Mouse (Mus musculus) lung, postnatal 0 days (tissue): ENCODE data around the gene Dbt. TPM values are rescaled to one million over a fixed set of nuclear protein-coding genes. Genes with fewer than 3 reads are reported as not detected.

Experiments
- ATAC-seq: fragments of 200-750 bp; cut with Nextera tagmentation; 2 replicates; pipeline ENCODE4 v1.8.0; 2017; ENCODE audit warnings: moderate library complexity
- DNase-seq: peaks from one replicate; pipeline ENCODE4 v3.0.0-alpha.2; 2016; ENCODE audit warnings: low spot score
- H3K27ac ChIP-seq: fragments of 300-500 bp; sonication (generic); 2 replicates; pipeline ENCODE4 v1.5.1; 2014; ENCODE audit warnings: antibody characterized with exemption, mild to moderate bottlenecking, low read length, mixed read lengths
- H3K27me3 ChIP-seq: fragments of 300-500 bp; sonication (generic); replicated peaks from 2 replicates; pipeline ENCODE4 v1.6.1; 2014; ENCODE audit warnings: low read length, mixed read lengths; ENCODE audit not compliant: insufficient read depth
- H3K36me3 ChIP-seq: fragments of 300-500 bp; sonication (generic); 2 replicates; pipeline ENCODE4 v1.6.1; 2014; ENCODE audit warnings: low read length, mixed read lengths; ENCODE audit not compliant: insufficient read depth
- H3K4me1 ChIP-seq: fragments of 300-500 bp; sonication (generic); 2 replicates; pipeline ENCODE4 v1.6.1; 2014; ENCODE audit warnings: antibody characterized with exemption, low read depth, low read length, mixed read lengths; ENCODE audit not compliant: insufficient read depth
- H3K4me2 ChIP-seq: fragments of 300-500 bp; sonication (generic); replicated peaks from 2 replicates; pipeline ENCODE4 v1.6.1; 2014; ENCODE audit warnings: low read depth, mild to moderate bottlenecking, low read length, moderate library complexity, mixed read lengths
- H3K4me3 ChIP-seq: fragments of 300-500 bp; sonication (generic); 2 replicates; pipeline ENCODE4 v1.5.1; 2014; ENCODE audit warnings: low read depth, low read length
- H3K9ac ChIP-seq: fragments of 300-500 bp; sonication (generic); replicated peaks from 2 replicates; pipeline ENCODE4 v1.6.1; 2014; ENCODE audit warnings: low read depth, mild to moderate bottlenecking
- H3K9me3 ChIP-seq: fragments of 300-500 bp; sonication (generic); 2 replicates; pipeline ENCODE4 v1.6.1; 2016; ENCODE audit warnings: low read length, mixed read lengths
- CTCF ChIP-seq: IDR thresholded peaks from 2 replicates; pipeline ENCODE4 v1.5.1; 2016; ENCODE audit warnings: antibody characterized with exemption, mild to moderate bottlenecking
- EP300 ChIP-seq: IDR thresholded peaks from 2 replicates; pipeline ENCODE4 v1.6.1; 2016; ENCODE audit warnings: antibody characterized with exemption, mild to moderate bottlenecking, control low read depth
- WGBS: fragments of 180-500 bp; shearing (Covaris S2); extraction: QIAGEN DNeasy Blood & Tissue Kit; methylation state at CpG from one replicate; pipeline ENCODE4 v1.1.7; 2014; 5-methylcytosine and 5-hydroxymethylcytosine counted together
- polyA plus RNA-seq: library from polyadenylated mRNA; unstranded; fragments of >200 nt; fragmentation: Nextera tagmentation; extraction: Ambion mirVana; gene quantifications from 2 replicates; pipeline ENCODE4 v1.2.1, GENCODE M21; 2015

The Dbt gene
- polyA plus RNA-seq, 1 experiment from 2014 or later, result 6.1 TPM

DNA sequence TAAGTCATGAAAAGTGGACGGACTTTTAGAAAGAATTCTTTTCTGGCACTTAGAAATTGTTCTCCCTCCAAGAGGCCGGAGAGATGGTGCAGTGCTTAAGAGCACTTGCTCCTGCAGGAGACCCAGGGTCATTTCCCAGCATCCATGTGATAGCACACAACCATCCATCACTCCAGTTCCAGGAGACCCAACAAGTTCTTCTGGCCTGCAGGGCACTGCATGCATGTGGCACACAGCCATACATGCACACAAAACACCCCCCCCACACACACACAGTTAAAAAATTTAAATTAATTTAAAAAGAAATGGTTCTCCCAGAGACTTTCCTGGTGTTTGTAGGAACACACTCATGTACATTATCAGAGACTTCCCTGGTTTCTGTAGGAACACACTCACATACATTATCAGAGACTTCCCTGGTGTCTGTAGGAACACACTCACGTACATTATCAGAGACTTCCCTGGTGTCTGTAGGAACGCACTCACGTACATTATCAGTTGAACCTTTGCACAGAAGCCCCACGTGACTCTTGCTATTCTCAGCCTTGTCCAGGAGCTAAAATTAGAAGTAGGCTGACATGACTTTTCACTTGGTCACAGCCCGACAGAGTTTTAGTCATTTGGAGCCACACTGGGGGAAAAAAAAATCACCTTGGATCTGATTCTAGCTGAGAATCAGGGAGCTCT is 49.7 kb downstream of the Dbt start, which contains the start of gene Lrrc39:
Gene Lrrc39, plus strand, starts transcription at position 566 of the 687 bp plus-strand sequence.
- Histone ChIP-seq H3K4me2 (no peak within 1 kb of the TSS), H3K9me3 (no peaks in the 10 kb centered on the region), H3K36me3 (no peaks in the 10 kb centered on the region), H3K27ac (no peak within 1 kb of the TSS), H3K4me1 (no peaks in the 10 kb centered on the region), H3K27me3 (no peaks in the 10 kb centered on the region), H3K9ac (no peak within 1 kb of the TSS), H3K4me3 (no peak within 1 kb of the TSS)
- TF ChIP-seq CTCF (no peak), EP300 (no peak)
- WGBS, result 35% methylated on average over 7 of the region's 7 CpGs
- ATAC-seq, result 0 out of 2 replicates have a peak, but pooled peaks have one; percentile 17
- DNase-seq, result peak; percentile 6

DNA sequence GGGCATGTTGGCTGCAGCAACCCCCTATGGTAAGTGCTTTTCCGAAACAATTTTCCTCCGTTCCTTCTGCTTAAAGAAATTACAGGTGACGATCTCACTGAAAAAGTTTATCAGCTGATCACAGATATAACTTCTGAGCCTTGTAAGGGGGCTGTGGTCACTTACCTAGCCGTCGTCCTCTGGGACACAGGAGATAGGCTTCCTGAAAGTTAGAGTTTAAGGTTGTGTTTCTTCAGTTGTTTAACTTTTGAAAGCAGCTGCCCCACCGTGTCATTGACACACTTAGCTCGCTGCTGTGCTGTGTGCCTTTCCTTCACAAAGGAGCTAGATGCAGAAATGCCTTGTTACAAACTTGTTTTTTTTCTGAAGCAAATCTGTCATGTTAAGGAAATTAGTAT is 50.2 kb downstream of the Dbt start:
- no peaks in the 10 kb centered on the region for H3K36me3 ChIP-seq
- no peak overlapping the region for H3K4me3 ChIP-seq
- no peaks in the 10 kb centered on the region for H3K27me3 ChIP-seq
- ATAC-seq (no peak), DNase-seq (no peak)
- no peak overlapping the region for H3K27ac ChIP-seq
- H3K4me2 ChIP-seq, result no peak overlapping the region
- WGBS, result 45% methylated on average over 7 of the region's 7 CpGs
- no peak for TF ChIP-seq EP300
- no peak for TF ChIP-seq CTCF
- no peaks in the 10 kb centered on the region for H3K4me1 ChIP-seq
- H3K9ac ChIP-seq, result no peak overlapping the region
- H3K9me3 ChIP-seq, result no peaks in the 10 kb centered on the region

DNA sequence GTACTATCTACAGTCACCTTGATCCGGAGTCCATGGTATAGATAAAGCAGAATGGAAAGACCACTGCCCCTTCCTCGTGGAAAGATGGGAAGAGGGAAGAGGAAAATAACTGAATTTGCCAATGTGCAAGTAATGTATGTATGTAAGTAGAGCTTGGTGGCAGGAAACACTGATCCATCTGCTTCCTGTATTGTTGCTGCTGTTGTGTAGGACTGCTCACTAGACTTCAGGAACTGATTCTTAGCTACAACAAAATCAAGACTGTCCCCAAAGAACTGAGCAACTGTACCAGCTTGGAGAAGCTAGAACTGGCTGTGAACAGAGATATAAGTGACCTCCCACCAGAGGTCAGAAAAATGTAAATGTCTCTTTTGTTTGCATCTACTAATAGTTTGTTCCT is 57.8 kb downstream of the Dbt start:
- no peaks in the 10 kb centered on the region for H3K9me3 ChIP-seq
- H3K9ac ChIP-seq, result no peak overlapping the region
- TF ChIP-seq CTCF, result no peak
- no peak for TF ChIP-seq EP300
- H3K4me2 ChIP-seq, result no peak overlapping the region
- H3K4me3 ChIP-seq, result no peak overlapping the region
- WGBS, result 67% methylated on average over 2 of the region's 2 CpGs
- H3K4me1 ChIP-seq, result no peaks in the 10 kb centered on the region
- no peaks in the 10 kb centered on the region for H3K27me3 ChIP-seq
- no peaks in the 10 kb centered on the region for H3K36me3 ChIP-seq
- DNase-seq (no peak), ATAC-seq (no peak)
- H3K27ac ChIP-seq, result no peak overlapping the region

DNA sequence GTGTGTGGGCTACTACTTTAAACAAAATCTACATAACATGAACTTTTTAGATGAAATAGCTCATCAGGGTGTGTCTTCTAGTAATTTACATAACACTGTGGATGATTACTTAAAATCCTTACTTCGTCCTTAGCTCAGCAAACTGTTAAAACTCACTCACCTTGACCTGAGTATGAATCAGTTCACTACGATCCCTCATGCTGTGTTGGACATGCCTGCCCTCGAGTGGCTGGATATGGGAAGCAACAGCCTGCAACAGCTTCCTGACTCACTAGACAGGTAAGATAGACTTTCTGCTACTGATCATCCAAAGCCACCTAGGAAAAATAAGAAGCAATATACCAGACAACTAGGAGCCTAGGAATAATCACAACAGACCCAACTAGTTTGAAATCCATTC is 64.4 kb downstream of the Dbt start:
- no peaks in the 10 kb centered on the region for H3K9me3 ChIP-seq
- DNase-seq (no peak), ATAC-seq (no peak)
- H3K4me1 ChIP-seq, result no peaks in the 10 kb centered on the region
- WGBS, result 51% methylated on average over 3 of the region's 3 CpGs
- peak; percentile 62 for TF ChIP-seq CTCF
- no peak for TF ChIP-seq EP300
- no peak overlapping the region for H3K27ac ChIP-seq
- no peak overlapping the region for H3K9ac ChIP-seq
- H3K4me3 ChIP-seq, result no peak overlapping the region
- H3K27me3 ChIP-seq, result no peaks in the 10 kb centered on the region
- H3K36me3 ChIP-seq, result peaks cover 4% of the 10 kb centered on the region; the same call in 1 of the 2 replicates
- no peak overlapping the region for H3K4me2 ChIP-seq

DNA sequence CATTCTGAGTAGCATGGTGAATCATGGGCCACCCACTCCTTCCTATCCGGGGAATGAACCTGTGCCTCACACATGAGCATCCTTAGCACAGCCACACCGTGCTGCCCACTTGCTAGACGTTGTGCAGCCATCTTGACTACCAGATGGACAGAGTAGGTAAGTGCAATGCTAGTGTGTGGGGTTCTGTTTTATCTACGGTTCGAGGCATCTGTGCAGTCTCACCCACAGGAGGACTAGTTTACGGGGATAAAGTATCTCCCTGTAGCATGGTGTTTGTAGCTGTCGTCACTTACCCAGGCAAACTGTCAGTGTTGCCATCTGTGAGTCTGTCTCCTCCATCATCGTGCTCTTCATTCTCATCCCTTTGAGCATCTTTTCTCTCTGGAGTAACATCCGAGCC is 69.3 kb downstream of the Dbt start:
- no peaks in the 10 kb centered on the region for H3K4me1 ChIP-seq
- H3K9ac ChIP-seq, result no peak overlapping the region
- WGBS, result 95% methylated on average over 9 of the region's 9 CpGs
- peaks cover 23% of the 10 kb centered on the region for H3K36me3 ChIP-seq
- H3K27me3 ChIP-seq, result no peaks in the 10 kb centered on the region
- H3K4me3 ChIP-seq, result no peak overlapping the region
- H3K27ac ChIP-seq, result no peak overlapping the region
- H3K4me2 ChIP-seq, result no peak overlapping the region
- no peak for TF ChIP-seq EP300
- TF ChIP-seq CTCF, result no peak
- H3K9me3 ChIP-seq, result no peaks in the 10 kb centered on the region
- ATAC-seq (no peak), DNase-seq (no peak)

DNA sequence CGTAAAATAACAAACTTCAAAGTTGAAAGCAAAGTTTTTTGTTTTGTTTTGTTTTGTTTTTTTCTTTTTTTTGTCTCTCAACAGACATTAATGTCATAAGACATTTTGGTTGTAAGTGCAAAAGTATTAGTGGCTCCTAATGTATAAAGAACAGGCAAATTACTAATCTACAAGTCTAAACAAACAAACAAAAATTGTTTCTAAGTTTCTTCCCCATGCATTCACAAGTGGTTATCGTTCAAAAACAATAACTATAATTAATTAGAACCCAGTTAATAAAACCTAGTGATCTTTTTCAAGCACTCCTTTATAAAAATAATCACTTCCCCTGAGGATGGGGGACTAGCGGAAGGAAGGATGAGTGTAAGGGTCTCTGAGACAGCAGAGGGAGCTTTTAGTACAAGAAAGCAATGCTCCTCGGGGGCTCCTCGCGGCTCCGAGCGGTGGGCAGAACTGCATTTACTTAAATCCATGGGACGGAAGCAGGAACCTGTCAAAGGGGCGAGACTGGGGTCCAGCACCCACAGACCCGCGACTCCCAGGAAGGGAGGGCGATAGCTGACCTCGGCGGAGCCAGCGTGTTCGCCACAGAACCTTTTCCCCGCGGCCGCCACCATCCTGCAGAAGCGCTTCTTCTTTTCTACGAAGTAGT is 81.3 kb downstream of the Dbt start:
- H3K9me3 ChIP-seq, result no peaks in the 10 kb centered on the region
- ATAC-seq (peak; percentile 57), DNase-seq (peak; percentile 53)
- peak overlapping the region; percentile 74 for H3K4me2 ChIP-seq
- H3K36me3 ChIP-seq, result peaks cover 17% of the 10 kb centered on the region; the same call in 1 of the 2 replicates
- 1% methylated on average over 22 of the region's 22 CpGs for WGBS
- peak overlapping the region; percentile 79 for H3K27ac ChIP-seq
- no peak for TF ChIP-seq EP300
- peak; percentile 31; the same call in 1 of the 2 replicates for TF ChIP-seq CTCF
- H3K27me3 ChIP-seq, result no peaks in the 10 kb centered on the region
- no peaks in the 10 kb centered on the region for H3K4me1 ChIP-seq
- peak overlapping the region; percentile 65 for H3K9ac ChIP-seq
- H3K4me3 ChIP-seq, result peak overlapping the region; percentile 84
